Mouse (Mus musculus) central nervous system, embryonic 14 days (tissue): Measurements from ENCODE around the gene Gm17509. TPM values are rescaled to one million over a fixed set of nuclear protein-coding genes. Genes with fewer than 3 reads are reported as not detected.

Experiments used
- polyA plus RNA-seq: library from polyadenylated mRNA; depleted of rRNA; stranded (reverse); fragments of >200 nt; gene quantifications from 2 replicates; pipeline ENCODE4 v1.2.3, GENCODE M21; 2012; rRNA removed

Gm17509 gene
- polyA plus RNA-seq, result 0.74 and 0.81 TPM in 2 replicates

DNA sequence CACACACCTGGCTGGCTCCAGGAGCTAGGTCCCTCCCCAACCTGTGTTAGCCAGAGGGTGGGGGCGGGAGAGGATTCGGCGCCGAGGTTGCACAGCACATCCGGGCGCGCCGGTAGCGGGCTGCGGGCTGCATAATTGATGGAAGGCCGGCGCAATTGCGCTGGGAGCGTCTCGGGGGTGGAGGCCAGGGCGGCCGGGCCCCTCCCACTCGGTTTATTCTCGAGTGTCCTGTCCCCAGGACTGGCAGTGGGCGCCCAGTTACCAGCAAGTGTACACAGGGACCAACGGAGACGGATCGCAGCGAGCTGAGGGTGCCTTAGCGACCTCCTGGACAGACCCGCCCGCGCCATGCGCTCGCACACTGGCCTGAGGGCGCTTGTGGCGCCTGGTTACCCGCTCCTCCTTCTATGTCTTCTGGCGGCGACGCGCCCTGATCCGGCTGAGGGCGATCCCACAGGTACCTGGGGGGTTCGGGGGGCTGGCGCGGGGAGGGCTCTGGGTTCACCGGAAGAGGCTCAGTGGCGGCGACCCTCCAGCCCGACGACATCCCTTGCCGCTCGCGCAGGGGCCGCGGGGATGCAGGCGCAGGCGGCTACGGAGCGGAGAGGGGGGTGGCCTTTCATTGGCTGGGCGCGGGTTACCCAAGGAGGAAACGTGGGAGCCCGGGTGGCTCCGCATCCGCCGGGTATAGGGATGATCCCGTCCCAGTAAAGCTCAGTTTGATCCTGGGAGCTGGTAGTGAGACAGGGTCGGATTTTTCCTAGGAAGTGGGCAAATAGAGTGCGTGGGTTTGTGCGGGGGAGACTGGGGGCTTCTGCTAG lies at the start of gene Gm17509:
Gm17509 (minus strand) TSS at position 575 of the 821 bp plus-strand sequence.

DNA sequence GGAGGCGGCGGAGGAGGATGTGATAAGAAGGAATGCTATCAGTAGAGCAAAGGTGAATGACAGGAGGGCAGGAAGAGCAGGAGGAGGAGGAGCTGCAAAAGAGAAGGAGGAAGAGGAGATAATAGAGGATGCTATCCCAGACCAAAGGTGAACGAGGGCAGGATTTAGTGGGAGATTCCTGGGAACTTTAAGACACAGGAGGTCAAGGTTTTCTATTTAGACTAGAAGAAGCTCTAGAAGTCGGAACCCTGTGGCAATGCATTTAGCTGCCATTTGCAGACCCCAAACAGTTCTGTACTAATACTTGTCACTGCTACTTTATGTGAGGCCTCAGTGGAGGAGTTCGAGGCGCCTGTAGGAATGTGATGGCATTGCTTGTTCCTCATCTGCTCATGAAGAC lies 12.6 kb downstream of the Gm17509 start, which contains the start of gene Emb:
Emb (plus strand) TSS at position 301 of the 400 bp plus-strand sequence.

Other genes starting within 250 kb of the Gm17509 start
- gene Parp8, start 195.5 kb downstream of the Gm17509 start, polyA plus RNA-seq, result 40.8 and 47.0 TPM in 2 replicates
- 9.8 and 11.9 TPM in 2 replicates for gene Emb, start 12.5 kb downstream of the Gm17509 start, polyA plus RNA-seq